Mouse (Mus musculus) splenic B cell, adult 2 months (primary cell): ENCODE data around the gene Kcna3.

Experiments
- DNase-seq: peaks from one replicate; pipeline ENCODE4 v3.0.0-alpha.2; 2011; ENCODE audit warnings: low read depth, low spot score
- H3K27me3 ChIP-seq: 2 replicates; pipeline ENCODE4 v1.6.1; 2012; ENCODE audit warnings: mild to moderate bottlenecking, low read length, moderate library complexity, mixed read lengths; ENCODE audit not compliant: control insufficient read depth, poor library complexity, insufficient read depth, severe bottlenecking
- H3K36me3 ChIP-seq: 2 replicates; pipeline ENCODE4 v1.6.1; 2012; ENCODE audit warnings: mild to moderate bottlenecking, low read length, moderate library complexity, mixed read lengths; ENCODE audit not compliant: control insufficient read depth, poor library complexity, insufficient read depth, severe bottlenecking

Kcna3 gene

DNA sequence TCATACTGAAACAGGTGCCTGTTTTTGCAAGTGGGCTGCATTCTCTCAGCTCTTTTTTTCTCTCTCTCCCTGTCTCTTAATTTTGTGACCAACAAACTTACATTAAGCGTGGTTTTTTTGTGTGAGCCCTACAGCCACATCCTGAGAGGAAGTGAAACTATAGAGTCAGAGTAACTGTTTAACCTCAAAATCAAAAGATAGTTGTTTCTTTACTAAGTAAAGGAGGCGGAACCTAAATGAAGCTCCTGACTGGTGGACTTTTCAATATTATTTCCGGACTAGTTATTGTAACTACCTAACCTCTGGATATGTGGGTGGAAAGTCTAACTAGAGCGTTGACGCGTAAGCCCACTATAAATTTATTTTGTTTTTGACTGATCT, 2.2 kb downstream of the Kcna3 start:
- Histone ChIP-seq H3K36me3 (no peaks in the 10 kb centered on the region), H3K27me3 (no peaks in the 10 kb centered on the region)
- DNase-seq: peak; percentile 86

DNA sequence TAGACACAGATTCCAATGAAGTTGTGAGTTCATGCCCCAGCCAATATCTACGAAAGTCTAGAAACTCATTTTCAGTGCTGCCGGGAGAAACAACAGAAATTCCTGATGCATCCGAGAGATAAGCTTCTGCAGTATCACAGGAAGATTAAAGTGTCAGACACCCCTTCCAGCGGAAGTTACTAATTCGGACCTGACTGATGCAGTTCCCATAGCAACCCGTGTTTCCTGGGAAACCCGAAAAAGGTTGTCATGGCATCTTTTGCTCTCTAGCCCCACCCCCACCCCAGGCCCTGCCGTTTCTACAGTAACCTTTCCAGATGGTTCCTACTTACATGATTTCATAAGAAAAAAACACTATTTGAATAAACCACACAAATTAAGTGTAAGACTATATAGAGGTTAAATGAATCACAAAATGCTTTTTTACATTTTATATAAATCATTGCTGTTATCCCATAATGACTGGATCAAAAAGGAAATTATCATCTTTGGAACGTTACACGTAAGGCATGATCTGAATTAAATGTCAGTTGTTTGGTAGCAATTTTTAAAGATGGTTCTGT, 2.8 kb downstream of the Kcna3 start:
- H3K27me3 ChIP-seq: no peaks in the 10 kb centered on the region
- DNase-seq: peak; percentile 86
- H3K36me3 ChIP-seq: no peaks in the 10 kb centered on the region

DNA sequence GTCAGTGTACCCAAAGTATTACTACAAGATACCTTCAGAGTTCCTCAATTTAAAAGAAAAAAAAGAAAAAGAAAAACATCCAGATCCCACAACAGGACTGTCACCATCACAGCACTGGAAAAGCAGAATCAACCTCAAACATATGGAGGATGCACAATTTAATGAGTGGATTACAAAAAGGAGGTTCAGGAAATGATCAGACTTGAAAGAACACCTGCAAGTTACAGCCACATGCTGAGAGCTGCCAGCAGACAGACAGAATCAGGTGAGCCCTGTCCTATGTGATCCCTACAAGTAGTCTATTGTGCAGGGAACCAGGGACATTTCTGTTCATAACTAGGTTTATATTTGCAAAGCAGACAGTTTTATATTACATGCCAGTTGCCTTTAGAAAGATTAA, 3.3 kb downstream of the Kcna3 start:
- no peaks in the 10 kb centered on the region for H3K27me3 ChIP-seq
- DNase-seq: peak; percentile 26

DNA sequence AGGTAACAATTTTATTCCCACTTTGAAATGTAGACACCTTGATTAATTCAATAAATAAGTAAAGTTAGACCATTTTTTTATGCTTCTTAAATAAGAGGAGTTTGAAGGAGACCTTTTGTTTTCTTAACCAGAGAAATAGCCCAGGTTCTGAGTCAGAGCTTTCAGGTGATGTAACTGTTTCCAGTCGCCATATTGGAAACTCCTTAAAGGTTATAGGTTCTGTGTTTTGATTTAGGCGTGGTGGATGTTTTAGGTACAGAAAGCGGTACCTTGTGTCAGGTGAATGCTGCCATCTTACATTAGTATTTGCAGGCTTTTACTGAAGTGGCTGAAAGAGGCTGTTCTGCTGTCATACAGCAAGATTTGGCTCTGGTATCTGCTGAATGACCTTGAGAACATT, 4.4 kb downstream of the Kcna3 start:
- no peaks in the 10 kb centered on the region for H3K36me3 ChIP-seq
- DNase-seq: peak; percentile 45
- H3K27me3 ChIP-seq: no peaks in the 10 kb centered on the region

More for the DNA sequence above, 3.3 kb downstream of the Kcna3 start:
- no peaks in the 10 kb centered on the region for H3K36me3 ChIP-seq

DNA sequence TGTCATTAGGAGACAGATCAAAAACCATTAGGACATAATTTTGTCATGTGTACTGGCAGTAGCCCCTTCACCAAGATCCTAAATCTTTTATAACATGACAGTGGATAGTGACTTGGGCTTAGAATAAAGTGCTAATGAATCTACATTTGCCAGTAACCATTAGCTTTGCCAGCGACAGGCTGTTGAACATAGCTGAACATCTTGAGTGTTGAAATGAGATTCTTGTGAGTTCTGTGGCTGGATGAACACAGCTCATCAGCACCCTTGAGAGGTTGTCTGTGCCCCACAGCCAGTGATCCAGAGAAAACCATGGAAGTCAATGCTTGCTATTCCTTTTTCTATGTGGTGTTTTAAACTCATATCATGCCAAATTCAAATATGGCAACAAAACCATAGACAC, 5.7 kb downstream of the Kcna3 start:
- Histone ChIP-seq H3K27me3 (no peaks in the 10 kb centered on the region), H3K36me3 (no peaks in the 10 kb centered on the region)
- DNase-seq: no peak

DNA sequence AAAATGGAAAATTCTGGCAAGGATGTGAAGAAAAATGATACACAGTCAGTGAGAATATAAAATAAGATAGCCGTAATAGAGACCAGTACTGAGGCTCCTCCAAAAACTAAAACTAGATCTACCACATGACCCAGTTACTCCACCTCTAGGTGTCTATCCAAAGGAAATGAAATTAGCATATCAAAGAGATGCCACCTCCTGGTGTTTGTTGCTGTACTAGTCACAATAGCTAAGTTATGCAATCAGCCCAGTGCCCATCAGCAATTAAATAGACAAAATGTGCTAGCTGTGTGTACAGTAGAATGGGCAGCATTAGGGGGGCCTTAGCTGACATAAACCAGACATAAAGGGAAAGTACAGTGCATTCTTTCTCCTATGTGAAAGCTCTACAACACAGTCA, 25.5 kb downstream of the Kcna3 start:
- no peaks in the 10 kb centered on the region for H3K27me3 ChIP-seq
- no peak for DNase-seq
- H3K36me3 ChIP-seq: no peaks in the 10 kb centered on the region

DNA sequence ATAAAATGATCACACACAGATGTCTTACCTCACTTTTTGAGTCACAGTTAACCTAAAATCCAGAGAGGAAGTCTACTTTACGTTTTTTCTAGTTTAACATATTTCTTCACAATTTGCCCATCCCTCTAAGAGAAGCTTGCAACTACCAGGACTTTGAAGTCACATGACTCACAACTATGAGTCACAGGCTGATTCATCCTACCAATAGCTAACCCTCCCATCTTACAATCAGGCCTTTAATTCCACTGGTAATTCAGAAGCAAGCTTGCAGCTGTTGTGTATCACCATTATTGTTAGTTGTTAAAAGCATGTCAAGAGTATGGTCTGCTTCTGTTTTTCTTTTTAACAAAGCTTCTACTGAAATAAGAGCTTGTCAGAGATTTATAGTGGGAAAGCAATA, 26.8 kb downstream of the Kcna3 start:
- no peak for DNase-seq
- H3K36me3 ChIP-seq: no peaks in the 10 kb centered on the region

DNA sequence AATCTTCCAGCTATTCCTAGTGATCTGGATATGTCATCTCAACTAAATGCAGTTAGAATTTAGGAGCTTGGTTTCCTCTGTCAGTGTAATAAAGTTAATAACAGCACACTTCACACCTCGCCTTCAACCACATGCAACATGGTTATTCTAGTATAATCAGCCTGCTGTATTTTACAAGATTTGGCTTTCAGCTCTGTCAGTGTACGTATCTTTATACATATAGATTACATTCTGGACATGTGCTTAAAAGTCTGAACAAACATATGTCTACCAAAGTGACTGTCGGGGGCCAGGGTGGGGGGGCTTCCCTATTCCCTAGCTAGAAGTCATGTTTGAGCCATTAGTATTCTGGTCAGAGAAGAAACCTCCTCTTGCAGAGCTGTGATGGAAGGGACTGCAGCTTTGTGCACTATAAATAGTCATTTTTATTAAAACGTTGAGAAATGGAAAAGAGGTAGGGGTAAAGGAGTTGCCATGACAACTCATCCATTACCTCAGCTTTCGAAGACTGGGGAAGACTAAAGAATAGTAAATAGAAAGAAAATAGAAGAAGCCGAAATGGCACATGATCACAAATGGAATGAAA, 29.6 kb downstream of the Kcna3 start:
- DNase-seq: no peak

More for the DNA sequence above, 26.8 kb downstream of the Kcna3 start:
- no peaks in the 10 kb centered on the region for H3K27me3 ChIP-seq

DNA sequence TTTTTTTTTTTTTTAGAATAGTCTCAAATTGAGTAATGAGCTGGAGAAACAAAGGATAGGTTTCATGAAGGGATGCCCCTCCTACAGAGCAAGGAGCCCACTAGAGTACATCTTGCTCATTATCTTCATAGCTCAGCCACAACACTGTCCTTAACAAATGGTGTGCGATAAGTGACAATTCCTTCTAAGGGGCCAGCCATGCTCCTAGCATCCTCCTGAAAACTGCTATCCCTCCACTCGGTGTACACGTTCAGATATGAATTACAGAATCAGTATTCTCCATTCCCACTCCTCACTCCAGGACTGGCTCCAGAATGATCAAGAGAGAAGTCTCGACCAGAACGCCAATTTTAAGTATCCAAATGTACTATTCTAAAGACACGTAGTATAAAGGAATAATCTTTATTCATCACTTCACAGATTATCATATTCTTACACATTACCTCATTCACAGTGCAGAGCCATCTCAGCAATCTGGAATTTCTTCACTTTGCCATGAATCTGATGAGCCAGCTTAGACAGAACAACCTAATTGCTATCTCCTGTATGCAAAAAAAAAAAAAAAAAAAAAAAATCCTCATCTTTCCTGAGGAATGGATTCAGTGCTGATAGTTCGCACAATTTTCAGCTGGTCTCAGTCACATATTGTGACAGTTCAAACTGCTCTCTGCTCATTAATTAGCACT, 30.3 kb downstream of the Kcna3 start:
- no peaks in the 10 kb centered on the region for H3K36me3 ChIP-seq

More for the DNA sequence above, 29.6 kb downstream of the Kcna3 start:
- Histone ChIP-seq H3K36me3 (no peaks in the 10 kb centered on the region), H3K27me3 (no peaks in the 10 kb centered on the region)

DNA sequence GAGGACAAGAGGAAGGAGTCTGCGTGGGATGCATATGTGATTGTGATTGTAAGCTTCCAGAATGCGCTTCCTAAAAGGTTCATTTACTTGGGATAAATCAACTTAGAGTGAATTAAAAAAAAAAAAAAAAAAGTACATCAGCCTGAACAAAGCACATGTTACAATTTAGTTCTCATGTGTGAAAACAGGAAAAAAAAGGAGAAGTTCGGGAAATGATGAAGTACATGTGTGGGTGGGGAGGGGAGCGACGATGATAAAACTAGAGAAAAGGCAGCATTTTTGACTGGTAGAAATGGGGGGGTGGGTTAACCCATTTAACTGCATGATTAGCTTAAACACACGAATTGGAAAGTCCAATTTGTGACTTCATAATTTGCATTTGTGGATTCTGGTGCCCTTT, 31.3 kb downstream of the Kcna3 start:
- Histone ChIP-seq H3K36me3 (no peaks in the 10 kb centered on the region), H3K27me3 (no peaks in the 10 kb centered on the region)
- DNase-seq: peak; percentile 37

More for the DNA sequence above, 30.3 kb downstream of the Kcna3 start:
- H3K27me3 ChIP-seq: no peaks in the 10 kb centered on the region
- no peak for DNase-seq

DNA sequence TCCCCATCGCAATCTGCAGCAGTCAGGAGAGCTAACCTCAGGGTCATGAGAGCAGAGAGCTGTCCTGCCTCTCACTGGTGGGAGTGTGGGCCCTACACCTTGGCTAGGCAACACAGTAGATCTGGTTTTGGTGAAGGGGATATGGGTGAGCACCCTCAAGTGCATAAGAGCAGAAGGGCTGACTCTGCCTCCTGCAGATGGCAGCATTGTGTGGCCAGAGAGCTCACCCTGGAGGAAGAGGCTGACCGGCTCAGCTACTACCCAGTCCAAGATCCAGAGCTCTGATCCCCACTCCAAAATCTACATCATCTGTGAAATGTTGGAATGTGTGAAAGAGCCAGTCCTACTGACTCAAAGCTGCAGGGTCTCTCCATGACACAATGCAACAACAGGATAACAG, 37.9 kb downstream of the Kcna3 start:
- Histone ChIP-seq H3K36me3 (no peaks in the 10 kb centered on the region), H3K27me3 (no peaks in the 10 kb centered on the region)
- DNase-seq: no peak

DNA sequence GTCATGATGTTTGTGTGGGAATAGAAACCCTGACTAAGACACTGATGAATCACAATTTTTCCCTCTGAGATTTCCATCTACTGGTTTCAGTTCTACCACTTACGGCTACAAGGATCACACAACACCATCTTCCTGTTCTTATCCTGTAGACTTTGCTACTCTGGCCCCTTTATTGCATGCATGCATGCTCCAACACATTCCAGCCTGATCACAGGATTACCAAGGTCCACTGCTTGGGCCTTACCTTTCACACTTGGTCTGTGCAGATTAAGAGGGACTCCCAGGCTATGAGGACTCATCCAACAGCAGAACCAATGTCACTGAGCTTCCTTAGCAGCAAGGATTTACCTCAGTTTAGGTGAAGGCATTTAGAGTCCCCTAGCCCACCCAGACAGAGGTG, 39.7 kb downstream of the Kcna3 start:
- H3K27me3 ChIP-seq: no peaks in the 10 kb centered on the region
- no peak for DNase-seq
- no peaks in the 10 kb centered on the region for H3K36me3 ChIP-seq

DNA sequence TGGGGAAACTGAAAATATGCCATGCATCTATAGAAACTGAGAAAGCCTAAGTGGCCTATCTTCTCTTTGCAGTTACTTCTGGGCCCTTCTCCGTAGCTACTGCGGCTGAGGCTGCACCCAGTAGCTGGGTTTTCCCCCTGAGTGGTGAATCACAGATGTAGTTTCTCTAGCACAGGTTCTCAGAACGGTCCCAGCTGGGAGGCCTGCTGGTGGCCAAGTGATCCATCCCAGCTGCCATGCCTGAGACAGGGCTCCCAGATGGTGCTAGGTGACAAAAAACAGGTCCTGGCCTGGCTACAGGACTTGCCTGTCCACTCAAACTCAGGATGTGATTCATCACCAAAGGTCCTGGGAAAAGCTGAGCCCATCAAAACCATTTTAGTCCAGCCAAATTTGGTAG, 40.7 kb downstream of the Kcna3 start:
- H3K27me3 ChIP-seq: no peaks in the 10 kb centered on the region
- peak; percentile 62 for DNase-seq

DNA sequence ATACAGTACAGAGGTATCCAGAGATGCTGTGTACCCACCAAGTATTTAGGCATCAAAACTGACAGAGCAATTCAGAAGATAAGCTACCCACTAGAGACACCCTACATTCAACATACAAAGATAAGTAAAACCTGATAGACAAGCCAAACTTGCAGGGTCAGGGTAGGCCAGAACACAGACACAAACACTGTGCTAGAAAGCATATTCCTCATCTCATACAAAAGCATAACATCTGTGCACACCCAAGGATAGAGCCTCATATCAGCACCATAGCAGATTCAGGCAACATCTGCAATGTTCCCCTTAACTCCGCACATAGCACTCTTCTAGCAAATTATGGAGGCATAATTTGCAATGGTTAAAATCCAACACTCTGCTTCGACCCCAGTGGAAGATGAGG, 41.1 kb downstream of the Kcna3 start:
- no peaks in the 10 kb centered on the region for H3K36me3 ChIP-seq
- no peaks in the 10 kb centered on the region for H3K27me3 ChIP-seq
- no peak for DNase-seq

More for the DNA sequence above, 40.7 kb downstream of the Kcna3 start:
- no peaks in the 10 kb centered on the region for H3K36me3 ChIP-seq

DNA sequence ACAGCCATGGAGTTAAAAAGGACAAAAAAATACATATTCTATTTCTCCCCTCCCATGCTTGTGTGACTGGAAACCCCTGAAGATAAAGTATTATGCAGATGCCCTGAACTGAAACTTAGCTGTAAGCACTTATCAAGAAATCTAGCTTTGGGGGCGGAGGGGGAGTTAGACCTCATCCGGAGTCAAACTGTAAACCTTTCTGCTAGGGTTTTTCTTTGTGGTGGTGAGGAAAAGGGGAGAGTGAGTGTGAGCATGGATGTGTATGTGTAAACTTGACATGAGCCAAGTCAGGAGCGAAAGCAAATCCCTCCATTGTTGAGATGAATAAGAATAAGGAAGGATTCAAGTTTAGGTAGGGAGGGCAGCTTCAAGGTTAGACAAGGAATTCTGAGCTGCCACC, 44.8 kb downstream of the Kcna3 start:
- H3K36me3 ChIP-seq: no peaks in the 10 kb centered on the region
- DNase-seq: no peak
- H3K27me3 ChIP-seq: no peaks in the 10 kb centered on the region
